Mouse (Mus musculus) heart, embryonic 12.5 days (tissue): ENCODE results near the gene Cyp3a44. TPM values are rescaled to one million over a fixed set of nuclear protein-coding genes. Genes with fewer than 3 reads are reported as not detected.
"Not testable (repeated sequence)": the region's sequence is repeated elsewhere in the genome, so short reads cannot be mapped to it uniquely, and the experiment has no call there.

Source experiments
- ATAC-seq: fragments of 200-750 bp; cut with Nextera tagmentation; 2 replicates; pipeline ENCODE4 v1.8.0; 2017; ENCODE audit warnings: moderate TSS enrichment, moderate library complexity; ENCODE audit not compliant: insufficient number of reproducible peaks, low FRiP score
- H3K27ac ChIP-seq: fragments of 300-500 bp; sonication (generic); 2 replicates; pipeline ENCODE4 v1.5.1; 2016; ENCODE audit warnings: mild to moderate bottlenecking, moderate library complexity; ENCODE audit not compliant: poor library complexity, severe bottlenecking
- H3K27me3 ChIP-seq: fragments of 300-500 bp; sonication (generic); replicated peaks from 2 replicates; pipeline ENCODE4 v1.6.1; 2016; ENCODE audit warnings: mild to moderate bottlenecking, moderate library complexity
- H3K36me3 ChIP-seq: fragments of 300-500 bp; sonication (generic); 2 replicates; pipeline ENCODE4 v1.6.1; 2016; ENCODE audit warnings: mild to moderate bottlenecking, moderate library complexity
- H3K4me1 ChIP-seq: fragments of 300-500 bp; sonication (generic); replicated peaks from 2 replicates; pipeline ENCODE4 v1.6.1; 2016; ENCODE audit warnings: mild to moderate bottlenecking
- H3K4me2 ChIP-seq: fragments of 300-500 bp; sonication (generic); 2 replicates; pipeline ENCODE4 v1.6.1; 2016; ENCODE audit warnings: mild to moderate bottlenecking, moderate library complexity
- H3K4me3 ChIP-seq: fragments of 300-500 bp; sonication (generic); 2 replicates; pipeline ENCODE4 v1.5.1; 2016; ENCODE audit warnings: mild to moderate bottlenecking
- H3K9ac ChIP-seq: fragments of 300-500 bp; sonication (generic); 2 replicates; pipeline ENCODE4 v1.6.1; 2016; ENCODE audit warnings: mild to moderate bottlenecking, moderate library complexity
- H3K9me3 ChIP-seq: fragments of 300-500 bp; sonication (generic); replicated peaks from 2 replicates; pipeline ENCODE4 v1.6.1; 2016; ENCODE audit warnings: mild to moderate bottlenecking, moderate library complexity
- WGBS: fragments of 180-500 bp; shearing (Covaris S2); methylation state at CpG from one replicate; pipeline ENCODE4 v1.1.7; 2016; 5-methylcytosine and 5-hydroxymethylcytosine counted together
- polyA plus RNA-seq: library from polyadenylated mRNA; unstranded; fragments of >200 nt; fragmentation: Nextera tagmentation; extraction: Ambion mirVana; gene quantifications from 2 replicates; pipeline ENCODE4 v1.2.1, GENCODE M21; 2016

Gene Cyp3a44
- polyA plus RNA-seq, result not detected in 2 replicates

DNA sequence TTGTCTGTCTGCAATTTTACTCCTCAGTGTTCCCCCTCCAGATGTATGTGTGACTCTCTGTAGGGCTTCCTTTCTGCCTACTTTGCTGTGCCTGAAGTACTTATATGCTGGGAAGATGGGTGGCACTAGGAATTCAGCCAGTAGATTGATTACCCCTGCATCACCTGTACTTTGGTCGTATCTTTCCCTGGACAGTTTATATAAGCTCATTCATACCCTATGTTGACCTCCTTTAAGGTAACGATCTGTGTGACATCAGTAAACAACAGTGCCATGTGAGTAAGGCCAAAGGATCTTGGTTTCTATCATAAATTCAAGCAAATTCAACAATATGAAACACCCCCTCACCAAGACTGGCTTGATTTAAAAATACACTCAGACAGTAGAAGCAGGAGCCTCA is at the start of gene Cyp3a44:
Gene Cyp3a44 (minus strand): TSS at position 79 of the 400 bp plus-strand sequence.
- H3K9ac ChIP-seq, H3K36me3 ChIP-seq, H3K27ac ChIP-seq, ATAC-seq, H3K4me1 ChIP-seq, H3K27me3 ChIP-seq, H3K4me3 ChIP-seq, H3K4me2 ChIP-seq: not testable (repeated sequence)
- peaks cover 30% of the 10 kb centered on the region for H3K9me3 ChIP-seq
- WGBS, result 60% methylated on average over 2 of the region's 2 CpGs

DNA sequence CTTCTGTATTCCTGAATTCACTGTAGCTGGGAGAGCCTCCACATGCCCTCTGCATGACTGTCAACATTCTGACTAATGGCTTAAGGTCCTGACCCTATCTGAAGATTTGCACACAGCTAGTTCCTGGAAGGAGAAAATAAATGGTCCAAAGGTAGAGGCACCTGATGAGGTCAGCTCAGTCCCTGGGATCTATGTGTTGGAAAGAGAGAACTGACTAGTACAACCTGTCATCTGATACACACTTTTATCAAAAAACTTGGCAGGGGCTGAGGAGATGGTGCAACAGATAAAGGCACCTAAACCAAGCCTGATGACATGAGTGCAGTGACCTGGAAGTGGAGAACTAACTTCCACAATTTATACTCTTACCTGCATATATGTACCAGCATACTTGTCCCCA is 5.4 kb downstream of the Cyp3a44 start:
- H3K4me3 ChIP-seq, H3K9ac ChIP-seq, H3K27ac ChIP-seq, H3K4me2 ChIP-seq, ATAC-seq, H3K27me3 ChIP-seq, H3K4me1 ChIP-seq, H3K36me3 ChIP-seq: not testable (repeated sequence)
- peaks cover 45% of the 10 kb centered on the region for H3K9me3 ChIP-seq

DNA sequence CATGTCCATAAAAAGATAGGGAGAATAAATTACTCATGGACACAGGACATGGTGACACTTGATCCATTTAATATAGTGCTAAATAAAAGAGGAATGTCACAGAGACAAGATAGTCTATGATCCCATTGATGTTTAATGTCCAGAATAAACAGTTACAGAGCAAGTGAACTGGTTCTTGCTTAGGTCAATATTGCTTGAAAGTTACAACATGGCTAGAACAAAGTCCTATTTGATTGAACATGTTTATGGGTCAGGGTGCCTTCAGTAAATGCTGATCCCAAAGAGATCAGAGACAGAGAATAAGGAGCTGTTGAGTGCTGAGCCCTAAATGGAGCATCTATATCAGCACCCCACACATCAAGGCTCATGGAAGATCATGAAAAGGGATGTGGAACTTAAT is 12.4 kb downstream of the Cyp3a44 start:
- ATAC-seq, result not testable (repeated sequence)

GRCm38 (mm10) chr5:145737512-145737911 is 68.2 kb downstream of the Cyp3a44 start:
- not testable (repeated sequence) for H3K4me1 ChIP-seq, H3K4me3 ChIP-seq, H3K9ac ChIP-seq, ATAC-seq, H3K36me3 ChIP-seq, H3K27me3 ChIP-seq, H3K4me2 ChIP-seq, H3K27ac ChIP-seq
- 68% methylated on average over 3 of the region's 3 CpGs for WGBS
- H3K9me3 ChIP-seq, result peaks cover 31% of the 10 kb centered on the region

More for the DNA sequence above, 12.4 kb downstream of the Cyp3a44 start:
- H3K9ac ChIP-seq, H3K27ac ChIP-seq, H3K36me3 ChIP-seq, H3K27me3 ChIP-seq, H3K4me2 ChIP-seq, H3K4me1 ChIP-seq, H3K4me3 ChIP-seq: not testable (repeated sequence)
- peaks cover 34% of the 10 kb centered on the region for H3K9me3 ChIP-seq

Other genes starting within 250 kb of the Cyp3a44 start
- not detected in 2 replicates for gene Cyp3a41b, start 221.1 kb downstream of the Cyp3a44 start, polyA plus RNA-seq
- not detected in 2 replicates for gene Cyp3a41a, start 85.7 kb downstream of the Cyp3a44 start, polyA plus RNA-seq
- not detected in 2 replicates for gene Cyp3a11, start 74.1 kb upstream of the Cyp3a44 start, polyA plus RNA-seq
- gene Cyp3a25, start 203.7 kb upstream of the Cyp3a44 start, polyA plus RNA-seq, result not detected in 2 replicates